Mouse (Mus musculus) neural tube, embryonic 14.5 days (tissue): ENCODE measurements around the gene Cd40. TPM values are rescaled to one million over a fixed set of nuclear protein-coding genes. Genes with fewer than 3 reads are reported as not detected.

Source experiments
- ATAC-seq: fragments of 200-750 bp; cut with Nextera tagmentation; 2 replicates; pipeline ENCODE4 v1.8.0; 2017; ENCODE audit warnings: low read depth, mild to moderate bottlenecking, moderate TSS enrichment, moderate library complexity
- H3K27ac ChIP-seq: fragments of 300-500 bp; sonication (generic); 2 replicates; pipeline ENCODE4 v1.5.1; 2014; ENCODE audit warnings: low read depth, mild to moderate bottlenecking, control low read depth, low read length, moderate library complexity, mixed read lengths
- H3K27me3 ChIP-seq: fragments of 300-500 bp; sonication (generic); 2 replicates; pipeline ENCODE4 v1.6.1; 2014; ENCODE audit warnings: low read length; ENCODE audit not compliant: control insufficient read depth, insufficient read depth
- H3K36me3 ChIP-seq: fragments of 300-500 bp; sonication (generic); 2 replicates; pipeline ENCODE4 v1.6.1; 2014; ENCODE audit warnings: low read length, mixed read lengths; ENCODE audit not compliant: control insufficient read depth, insufficient read depth
- H3K4me1 ChIP-seq: fragments of 300-500 bp; sonication (generic); 2 replicates; pipeline ENCODE4 v1.6.1; 2014; ENCODE audit warnings: low read length; ENCODE audit not compliant: control insufficient read depth, insufficient read depth
- H3K4me2 ChIP-seq: fragments of 300-500 bp; sonication (generic); 2 replicates; pipeline ENCODE4 v1.6.1; 2014; ENCODE audit warnings: mild to moderate bottlenecking, low read depth, low read length, control low read depth
- H3K4me3 ChIP-seq: fragments of 300-500 bp; sonication (generic); 2 replicates; pipeline ENCODE4 v1.5.1; 2014; ENCODE audit warnings: low read depth, low read length, control low read depth, mixed read lengths
- H3K9ac ChIP-seq: fragments of 300-500 bp; sonication (generic); replicated peaks from 2 replicates; pipeline ENCODE4 v1.6.1; 2014; ENCODE audit warnings: low read depth, mild to moderate bottlenecking, control low read depth, low read length, mixed read lengths
- H3K9me3 ChIP-seq: fragments of 300-500 bp; sonication (generic); 2 replicates; pipeline ENCODE4 v1.6.1; 2016; ENCODE audit warnings: low read length; ENCODE audit not compliant: control insufficient read depth
- WGBS: fragments of 180-500 bp; shearing (Covaris S2); extraction: QIAGEN DNeasy Blood & Tissue Kit; methylation state at CpG from one replicate; pipeline ENCODE4 v1.1.7; 2014; 5-methylcytosine and 5-hydroxymethylcytosine counted together
- polyA plus RNA-seq: library from polyadenylated mRNA; unstranded; fragments of >200 nt; fragmentation: Nextera tagmentation; extraction: Ambion mirVana; gene quantifications from 2 replicates; pipeline ENCODE4 v1.2.1, GENCODE M21; 2014

Gene Cd40
- polyA plus RNA-seq: 5.5 and 10.6 TPM in 2 replicates

DNA sequence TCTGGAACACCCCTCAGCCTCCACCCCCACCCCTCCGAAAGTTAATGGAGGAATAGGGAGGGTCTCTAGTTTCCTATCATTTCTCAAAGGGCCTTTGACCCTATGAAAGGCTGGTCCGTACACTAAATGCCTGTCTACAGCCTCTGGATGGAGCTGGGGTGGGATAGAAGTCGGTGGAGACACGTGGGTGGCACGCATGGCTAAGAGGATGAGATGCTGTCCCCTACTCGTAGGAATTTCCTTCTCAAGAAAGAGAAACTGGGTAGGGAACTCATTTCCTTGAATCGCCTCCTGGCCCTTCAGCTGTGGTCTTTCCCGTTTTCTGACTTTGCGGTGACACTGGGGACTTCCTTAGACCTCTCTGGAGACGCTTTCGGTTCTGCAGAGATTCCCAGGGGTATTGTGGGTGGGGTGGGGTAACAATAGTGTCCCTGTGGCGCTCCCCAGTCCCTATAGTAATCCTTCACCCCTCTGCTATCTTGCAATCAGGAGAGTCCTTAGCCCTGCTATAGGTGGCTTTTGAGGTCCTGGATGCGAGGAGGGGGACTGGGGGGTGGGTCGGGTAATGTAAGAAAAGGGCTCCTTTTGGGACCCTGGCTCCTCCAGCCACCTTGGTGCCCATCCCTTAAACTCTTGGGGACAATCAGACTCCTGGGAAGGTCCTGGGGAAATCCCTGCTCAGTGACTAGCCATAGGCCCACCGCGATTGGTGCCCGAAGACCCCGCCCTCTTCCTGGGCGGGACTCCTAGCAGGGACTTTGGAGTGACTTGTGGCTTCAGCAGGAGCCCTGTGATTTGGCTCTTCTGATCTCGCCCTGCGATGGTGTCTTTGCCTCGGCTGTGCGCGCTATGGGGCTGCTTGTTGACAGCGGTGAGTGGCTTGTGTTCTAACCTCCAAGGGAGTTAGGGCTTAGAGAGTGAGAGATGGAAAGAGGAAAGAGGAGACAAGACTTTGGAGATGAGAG is at the start of gene Cd40:
Gene Cd40, plus strand, starts transcription at position 740 of the 965 bp plus-strand sequence.
- H3K4me3 ChIP-seq: peak within 1 kb of the TSS; percentile 4; the same call in 1 of the 2 replicates
- no peaks in the 10 kb centered on the region for H3K4me1 ChIP-seq
- H3K9me3 ChIP-seq: no peaks in the 10 kb centered on the region
- WGBS: 16% methylated on average over 25 of the region's 25 CpGs
- 0 out of 2 replicates have a peak, but pooled peaks have one; percentile 31 for ATAC-seq
- no peak within 1 kb of the TSS for H3K9ac ChIP-seq
- no peaks in the 10 kb centered on the region for H3K36me3 ChIP-seq
- 0 out of 2 replicates have a peak, but pooled peaks cover 2% of the 10 kb centered on the region for H3K27me3 ChIP-seq
- peak within 1 kb of the TSS; percentile 18; the same call in 1 of the 2 replicates for H3K4me2 ChIP-seq
- H3K27ac ChIP-seq: no peak within 1 kb of the TSS

- H3K27me3 ChIP-seq: no peaks in the 10 kb centered on the region
- ATAC-seq: no peak
Measured at GRCm38 (mm10) chr2:165006813-165007212, 48.6 kb upstream of the Cd40 start.

GRCm38 (mm10) chr2:165007986-165008385 is 47.4 kb upstream of the Cd40 start:
- Histone ChIP-seq H3K36me3 (peaks cover 77% of the 10 kb centered on the region), H3K9ac (no peak overlapping the region), H3K27me3 (no peaks in the 10 kb centered on the region), H3K4me3 (no peak overlapping the region), H3K27ac (no peak overlapping the region), H3K4me2 (no peak overlapping the region), H3K9me3 (no peaks in the 10 kb centered on the region), H3K4me1 (no peaks in the 10 kb centered on the region)
- WGBS: 90% methylated on average over 1 of the region's 1 CpGs
- no peak for ATAC-seq

More at GRCm38 (mm10) chr2:165006813-165007212, 48.6 kb upstream of the Cd40 start:
- Histone ChIP-seq H3K27ac (no peak overlapping the region), H3K4me1 (no peaks in the 10 kb centered on the region), H3K9ac (no peak overlapping the region), H3K4me2 (no peak overlapping the region), H3K9me3 (no peaks in the 10 kb centered on the region), H3K4me3 (no peak overlapping the region), H3K36me3 (peaks cover 78% of the 10 kb centered on the region)
- WGBS: 96% methylated on average over 4 of the region's 4 CpGs

GRCm38 (mm10) chr2:165009161-165009560 is 46.3 kb upstream of the Cd40 start:
- Histone ChIP-seq H3K9me3 (no peaks in the 10 kb centered on the region), H3K27me3 (no peaks in the 10 kb centered on the region), H3K27ac (no peak overlapping the region), H3K36me3 (peaks cover 66% of the 10 kb centered on the region), H3K4me1 (no peaks in the 10 kb centered on the region), H3K4me2 (no peak overlapping the region), H3K4me3 (no peak overlapping the region), H3K9ac (no peak overlapping the region)
- 98% methylated on average over 14 of the region's 14 CpGs for WGBS
- no peak for ATAC-seq

DNA sequence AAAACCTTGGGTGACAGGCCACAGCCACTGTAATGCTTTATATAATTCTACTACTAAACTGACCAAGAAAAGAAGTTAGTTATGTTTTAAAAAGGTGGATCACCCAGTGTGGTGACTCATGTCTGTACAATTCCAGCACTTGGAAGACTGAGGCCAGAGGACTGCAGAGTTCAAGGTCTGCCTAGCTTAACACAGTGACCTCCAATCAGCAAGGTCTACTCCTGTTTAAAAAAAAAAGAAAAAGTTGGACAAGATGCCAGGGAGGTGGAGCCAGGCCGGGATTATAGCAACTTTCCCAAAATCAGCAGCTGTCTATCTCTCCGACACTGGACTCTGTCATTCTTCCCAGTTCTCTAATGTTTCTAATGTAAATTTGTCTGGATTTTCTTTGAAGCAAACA is 45.8 kb upstream of the Cd40 start:
- Histone ChIP-seq H3K4me2 (no peak overlapping the region), H3K9me3 (no peaks in the 10 kb centered on the region), H3K36me3 (peaks cover 62% of the 10 kb centered on the region), H3K4me3 (no peak overlapping the region), H3K9ac (no peak overlapping the region), H3K27ac (no peak overlapping the region), H3K27me3 (no peaks in the 10 kb centered on the region), H3K4me1 (no peaks in the 10 kb centered on the region)
- ATAC-seq: no peak
- WGBS: 90% methylated on average over 2 of the region's 2 CpGs

DNA sequence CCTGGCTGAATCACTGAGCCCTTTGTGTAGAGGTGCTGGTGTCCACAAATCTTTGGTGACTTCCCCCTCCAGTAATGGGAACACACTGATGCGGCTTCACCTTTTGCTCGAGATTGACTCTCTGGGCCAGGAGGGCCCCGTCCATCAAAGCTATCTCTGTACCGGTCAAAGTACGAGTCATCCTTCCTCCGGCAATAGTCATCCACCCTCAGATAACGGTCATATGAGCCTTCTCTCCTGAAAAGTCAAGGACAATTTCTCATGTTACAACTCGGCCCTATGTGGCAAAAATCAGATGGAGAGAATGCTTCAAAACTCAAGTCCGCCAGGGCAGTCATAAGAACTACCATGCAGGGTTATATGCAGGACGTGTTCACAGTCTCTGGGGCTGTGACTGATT is 45.1 kb upstream of the Cd40 start:
- WGBS: 90% methylated on average over 10 of the region's 10 CpGs
- H3K9me3 ChIP-seq: no peaks in the 10 kb centered on the region
- H3K27me3 ChIP-seq: no peaks in the 10 kb centered on the region
- ATAC-seq: no peak
- H3K36me3 ChIP-seq: peaks cover 59% of the 10 kb centered on the region
- no peak overlapping the region for H3K4me2 ChIP-seq
- H3K4me3 ChIP-seq: no peak overlapping the region
- H3K27ac ChIP-seq: no peak overlapping the region
- no peaks in the 10 kb centered on the region for H3K4me1 ChIP-seq
- no peak overlapping the region for H3K9ac ChIP-seq

DNA sequence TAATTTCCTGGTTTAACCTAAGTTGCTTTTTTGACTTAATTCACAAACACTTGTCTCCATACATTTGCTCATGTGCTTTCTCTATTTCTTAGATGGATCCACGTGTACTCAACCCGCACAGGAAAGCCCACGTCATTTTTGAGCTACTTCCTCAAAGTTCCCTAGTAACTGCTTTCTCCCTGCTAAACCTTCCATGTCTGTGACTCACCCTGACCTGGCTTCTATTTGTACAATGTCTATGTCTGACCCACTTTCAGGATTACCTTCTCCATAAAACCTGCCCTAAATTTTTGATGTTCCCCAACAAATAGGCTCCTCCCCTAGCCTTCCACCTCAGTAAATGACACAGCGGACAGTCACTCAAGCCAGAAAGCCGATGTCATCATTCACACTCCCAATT is 40.5 kb upstream of the Cd40 start:
- no peak overlapping the region for H3K4me2 ChIP-seq
- no peaks in the 10 kb centered on the region for H3K9me3 ChIP-seq
- no peak overlapping the region for H3K4me3 ChIP-seq
- H3K9ac ChIP-seq: no peak overlapping the region
- no peak overlapping the region for H3K27ac ChIP-seq
- H3K36me3 ChIP-seq: peaks cover 29% of the 10 kb centered on the region
- no peak for ATAC-seq
- H3K27me3 ChIP-seq: no peaks in the 10 kb centered on the region
- H3K4me1 ChIP-seq: no peaks in the 10 kb centered on the region
- 98% methylated on average over 5 of the region's 5 CpGs for WGBS

GRCm38 (mm10) chr2:165020490-165020889 is 34.9 kb upstream of the Cd40 start:
- no peaks in the 10 kb centered on the region for H3K9me3 ChIP-seq
- ATAC-seq: no peak
- H3K36me3 ChIP-seq: peaks cover 3% of the 10 kb centered on the region; the same call in 1 of the 2 replicates
- no peak overlapping the region for H3K9ac ChIP-seq
- H3K27me3 ChIP-seq: no peaks in the 10 kb centered on the region
- H3K4me1 ChIP-seq: no peaks in the 10 kb centered on the region
- H3K4me3 ChIP-seq: no peak overlapping the region
- WGBS: 84% methylated on average over 3 of the region's 3 CpGs
- H3K27ac ChIP-seq: no peak overlapping the region
- H3K4me2 ChIP-seq: no peak overlapping the region

- H3K4me3 ChIP-seq: no peak overlapping the region
- H3K9ac ChIP-seq: no peak overlapping the region
- no peaks in the 10 kb centered on the region for H3K9me3 ChIP-seq
- H3K27ac ChIP-seq: no peak overlapping the region
- H3K36me3 ChIP-seq: 0 out of 2 replicates have a peak, but pooled peaks cover 3% of the 10 kb centered on the region
- 73% methylated on average over 1 of the region's 1 CpGs for WGBS
- no peak for ATAC-seq
- H3K27me3 ChIP-seq: no peaks in the 10 kb centered on the region
- no peak overlapping the region for H3K4me2 ChIP-seq
- H3K4me1 ChIP-seq: peaks cover 9% of the 10 kb centered on the region
Measured at GRCm38 (mm10) chr2:165027163-165027562, 28.3 kb upstream of the Cd40 start.
